Mouse (Mus musculus) right cerebral cortex, postnatal 4 days (tissue): Measurements from ENCODE around the gene Tbkbp1.
A peak's percentile ranks its signal among the peaks of the same experiment; 100 is the strongest.
"Not testable (repeated sequence)": the region's sequence is repeated elsewhere in the genome, so short reads cannot be mapped to it uniquely, and the experiment has no call there.

Source experiments
- DNase-seq: peaks from one replicate; pipeline ENCODE4 v3.0.0-alpha.2; 2022

Tbkbp1 gene

DNA sequence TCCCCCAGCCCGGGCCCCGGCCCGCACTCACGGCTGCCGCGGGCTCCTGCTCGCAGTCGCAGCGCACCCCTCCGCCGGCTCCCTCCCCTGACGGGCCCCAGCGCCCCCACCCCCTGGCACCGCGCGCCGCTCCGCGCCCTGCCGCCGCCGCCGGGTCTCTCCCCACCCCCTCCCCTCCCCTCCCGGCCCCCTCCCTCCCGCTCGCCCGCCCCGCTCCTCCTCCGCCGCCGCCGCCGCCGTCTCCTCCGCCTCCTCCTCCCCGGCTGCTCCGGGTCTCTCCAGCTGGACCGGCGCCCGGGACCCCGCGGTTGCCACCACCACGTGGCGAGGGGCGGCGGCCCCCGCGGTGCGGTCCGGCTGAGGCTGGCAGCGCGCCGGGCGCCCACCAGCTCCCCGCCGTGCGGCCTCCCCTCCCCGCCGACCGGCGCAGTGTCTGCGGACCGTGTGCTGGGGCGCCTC lies at the start of gene Tbkbp1:
TSS of gene Tbkbp1 (minus strand) at position 153 of the 459 bp plus-strand sequence.
- peak; percentile 78 for DNase-seq

DNA sequence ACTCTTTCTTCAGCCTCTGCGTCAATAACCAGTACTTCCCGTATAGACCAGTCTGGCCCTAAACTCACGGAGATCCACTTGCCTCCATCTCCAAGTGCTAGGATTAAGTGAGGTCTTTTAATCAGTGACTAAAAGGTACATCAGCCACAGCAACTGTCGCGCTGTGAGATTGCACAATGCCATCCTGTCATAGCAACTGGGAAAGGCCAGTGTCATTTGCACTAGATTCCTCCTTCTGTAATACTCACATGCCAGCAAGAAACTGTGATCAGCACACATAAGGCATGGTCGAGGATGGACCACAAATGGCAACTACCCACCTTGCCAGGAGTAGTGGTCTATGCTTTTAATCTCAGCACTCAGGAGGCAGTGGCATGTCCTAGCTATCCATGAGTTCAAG lies 48.2 kb upstream of the Tbkbp1 start:
- no peak for DNase-seq

DNA sequence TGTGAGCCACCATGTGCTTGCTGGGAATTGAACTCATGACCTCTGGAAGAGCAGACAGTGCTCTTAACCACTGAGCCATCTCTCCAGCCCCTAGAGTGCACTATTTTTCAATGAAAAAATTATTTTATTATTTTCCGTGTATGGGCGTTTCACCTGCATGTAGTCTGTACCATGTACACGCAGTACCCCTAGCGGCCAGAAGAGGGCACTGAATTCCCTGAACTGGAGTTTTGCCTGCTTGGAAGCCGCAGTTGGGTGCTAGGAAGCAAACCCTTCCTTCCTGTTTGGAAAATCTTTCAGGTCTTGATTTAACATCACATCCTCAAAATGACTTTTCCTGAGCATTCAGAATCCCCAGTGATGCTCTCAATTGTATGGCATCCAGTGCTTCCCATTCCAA lies 47.3 kb upstream of the Tbkbp1 start:
- peak; percentile 38 for DNase-seq

DNA sequence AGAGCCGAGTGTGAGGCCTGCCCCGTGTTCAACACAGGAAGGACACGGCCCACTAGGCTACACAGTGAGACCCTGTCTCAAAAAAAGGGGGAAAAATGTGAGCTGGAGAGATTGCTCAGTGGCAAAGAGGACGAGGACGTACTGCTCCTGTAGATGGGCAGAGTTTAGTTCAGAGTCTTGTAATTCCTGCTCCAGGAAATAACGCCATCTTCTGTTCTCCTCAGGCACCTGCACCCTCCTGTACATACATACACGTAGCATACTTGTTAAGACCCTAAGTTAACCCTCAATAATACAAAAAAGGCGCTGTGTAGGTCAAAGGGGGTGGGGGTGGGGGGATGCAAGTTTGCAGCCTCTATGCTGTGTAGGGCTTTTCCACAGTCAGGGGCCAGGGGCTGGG lies 45.7 kb upstream of the Tbkbp1 start:
- no peak for DNase-seq

DNA sequence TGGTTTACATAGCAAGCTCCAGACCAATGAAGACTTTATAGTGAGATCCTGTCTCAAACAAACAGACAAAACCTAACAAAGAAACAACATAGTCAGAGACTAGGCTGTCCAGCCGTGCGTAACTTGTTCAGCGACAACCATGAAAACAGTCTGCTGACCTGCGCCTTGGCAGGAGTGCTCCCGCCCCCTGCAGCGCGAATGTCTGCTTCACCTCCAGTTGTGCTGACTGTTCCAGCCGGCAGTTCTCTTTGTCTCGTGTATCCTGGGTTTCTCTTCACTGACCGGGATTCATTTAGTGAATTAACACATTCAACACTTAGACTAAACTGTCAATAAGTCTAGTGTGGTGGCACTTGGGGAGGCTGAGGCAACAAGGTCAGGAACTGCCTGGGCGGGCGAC lies 45.2 kb upstream of the Tbkbp1 start:
- DNase-seq: no peak

DNA sequence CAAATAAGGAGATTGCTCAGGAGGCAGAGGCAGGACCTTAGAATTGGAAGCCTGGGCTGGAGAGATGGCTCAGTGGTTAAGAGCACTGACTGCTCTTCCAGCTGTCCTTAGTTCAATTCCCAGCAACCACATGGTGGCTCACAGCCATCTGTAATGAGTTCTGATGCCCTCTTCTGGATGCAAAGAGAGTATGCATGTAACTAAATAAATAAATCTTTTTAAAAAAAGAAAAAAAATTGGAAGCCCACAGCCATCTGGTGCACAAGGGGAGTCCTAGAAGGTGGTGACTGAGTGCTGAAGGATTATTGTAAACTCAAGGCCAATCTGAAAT lies 41.3 kb upstream of the Tbkbp1 start:
- no peak for DNase-seq

DNA sequence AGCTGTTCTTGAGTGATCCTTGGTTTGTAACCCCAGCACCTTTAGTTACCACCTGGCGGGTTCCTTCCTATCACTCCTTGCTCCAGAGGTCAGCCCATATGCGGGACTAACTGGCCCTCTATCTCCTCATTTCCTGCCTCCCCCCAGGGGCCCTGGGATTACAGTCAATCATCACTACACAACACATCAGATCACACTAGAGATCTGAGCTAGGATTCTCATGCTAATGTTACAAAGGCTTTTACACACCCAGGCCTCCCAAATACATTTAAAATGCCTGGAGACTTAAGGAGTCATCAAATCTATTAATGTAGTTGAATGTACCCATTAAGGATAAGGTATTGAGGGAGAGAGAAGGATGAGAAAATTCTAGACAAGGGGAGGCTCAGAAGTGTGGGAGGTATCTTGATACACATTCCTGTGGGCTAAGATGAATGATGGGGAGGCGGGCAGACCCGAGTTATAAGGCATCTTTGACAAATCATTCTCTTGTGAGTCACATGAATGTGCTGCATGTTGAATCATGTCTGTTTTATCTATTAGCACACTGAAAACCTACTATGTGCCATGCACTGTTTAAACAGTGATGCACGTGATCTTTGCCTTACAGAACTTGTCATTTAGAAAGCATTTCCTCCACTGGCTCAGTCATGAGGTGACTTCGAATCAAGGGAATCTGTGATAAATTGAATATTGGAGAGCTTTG lies 40.8 kb upstream of the Tbkbp1 start:
- no peak for DNase-seq

DNA sequence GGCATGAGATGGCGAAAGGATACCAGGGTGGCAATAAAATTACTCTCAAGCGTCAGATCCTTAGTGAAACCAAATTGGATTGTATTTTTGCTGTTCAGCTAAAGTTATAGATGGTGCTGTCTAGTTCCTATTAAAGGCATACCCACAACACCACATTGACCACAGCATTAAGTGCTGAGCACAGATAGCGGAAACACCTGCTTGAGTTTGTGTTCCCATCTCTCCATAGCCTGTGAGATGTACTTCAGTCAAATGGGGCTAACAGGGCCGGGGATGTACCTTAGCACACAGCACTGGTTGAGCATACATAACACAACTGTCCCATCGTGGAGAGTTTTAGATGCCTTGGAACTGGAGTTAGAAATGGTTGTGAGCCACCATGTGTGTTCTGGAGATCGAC lies 39.7 kb upstream of the Tbkbp1 start:
- DNase-seq: no peak

DNA sequence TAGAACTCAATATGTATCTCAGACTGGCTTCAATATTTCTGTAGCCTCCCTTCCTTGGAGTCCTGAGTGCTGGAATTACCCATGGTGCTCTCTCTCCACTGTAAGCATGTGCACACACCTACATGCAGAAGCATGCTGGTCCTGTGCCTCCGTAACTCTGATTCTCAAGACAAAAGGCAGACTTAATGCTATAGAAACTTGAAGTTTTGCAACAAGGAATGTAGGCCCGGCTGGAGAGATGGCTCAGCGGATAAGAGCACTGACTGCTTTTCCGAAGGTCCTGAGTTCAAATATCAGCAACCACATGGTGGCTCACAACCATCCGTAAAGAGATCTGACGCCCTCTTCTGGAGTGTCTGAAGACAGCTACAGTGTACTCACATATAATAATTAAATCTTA lies 38.4 kb upstream of the Tbkbp1 start:
- DNase-seq: not testable (repeated sequence)

DNA sequence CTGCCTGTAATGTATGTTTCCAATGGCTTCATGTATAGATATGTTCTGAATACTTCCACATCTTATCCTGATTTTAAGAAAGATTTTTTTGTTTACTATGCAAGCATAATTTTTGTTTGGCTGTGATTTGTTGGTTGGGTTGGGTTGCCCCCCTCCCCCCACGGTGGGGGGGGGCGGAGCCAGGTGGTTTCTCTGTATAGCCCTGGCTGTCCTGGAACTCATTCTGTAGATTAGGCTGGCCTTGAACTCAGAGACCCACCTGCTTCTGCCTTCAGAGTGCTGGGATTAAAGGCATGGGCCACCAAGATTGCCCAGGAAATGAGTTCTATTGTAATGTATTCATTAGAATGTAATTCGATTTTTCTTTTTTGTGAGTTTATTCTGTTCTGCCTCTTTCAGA lies 37.9 kb upstream of the Tbkbp1 start:
- DNase-seq: no peak

DNA sequence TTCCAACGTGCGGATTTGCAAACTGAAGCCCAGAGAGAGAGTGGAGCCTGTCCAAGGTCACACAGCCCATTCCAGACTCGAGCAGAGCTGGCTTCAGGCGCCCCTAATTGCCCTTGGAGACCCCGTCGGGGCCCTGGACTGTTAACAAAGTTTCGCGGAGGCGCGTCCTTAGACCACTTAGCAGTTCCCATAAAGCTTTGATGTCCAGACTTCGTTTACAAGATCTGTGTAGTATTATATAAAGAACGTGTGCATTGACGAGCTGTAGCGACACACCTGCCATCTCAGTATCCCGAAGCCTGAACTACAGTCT lies 37.3 kb upstream of the Tbkbp1 start:
- DNase-seq: no peak

DNA sequence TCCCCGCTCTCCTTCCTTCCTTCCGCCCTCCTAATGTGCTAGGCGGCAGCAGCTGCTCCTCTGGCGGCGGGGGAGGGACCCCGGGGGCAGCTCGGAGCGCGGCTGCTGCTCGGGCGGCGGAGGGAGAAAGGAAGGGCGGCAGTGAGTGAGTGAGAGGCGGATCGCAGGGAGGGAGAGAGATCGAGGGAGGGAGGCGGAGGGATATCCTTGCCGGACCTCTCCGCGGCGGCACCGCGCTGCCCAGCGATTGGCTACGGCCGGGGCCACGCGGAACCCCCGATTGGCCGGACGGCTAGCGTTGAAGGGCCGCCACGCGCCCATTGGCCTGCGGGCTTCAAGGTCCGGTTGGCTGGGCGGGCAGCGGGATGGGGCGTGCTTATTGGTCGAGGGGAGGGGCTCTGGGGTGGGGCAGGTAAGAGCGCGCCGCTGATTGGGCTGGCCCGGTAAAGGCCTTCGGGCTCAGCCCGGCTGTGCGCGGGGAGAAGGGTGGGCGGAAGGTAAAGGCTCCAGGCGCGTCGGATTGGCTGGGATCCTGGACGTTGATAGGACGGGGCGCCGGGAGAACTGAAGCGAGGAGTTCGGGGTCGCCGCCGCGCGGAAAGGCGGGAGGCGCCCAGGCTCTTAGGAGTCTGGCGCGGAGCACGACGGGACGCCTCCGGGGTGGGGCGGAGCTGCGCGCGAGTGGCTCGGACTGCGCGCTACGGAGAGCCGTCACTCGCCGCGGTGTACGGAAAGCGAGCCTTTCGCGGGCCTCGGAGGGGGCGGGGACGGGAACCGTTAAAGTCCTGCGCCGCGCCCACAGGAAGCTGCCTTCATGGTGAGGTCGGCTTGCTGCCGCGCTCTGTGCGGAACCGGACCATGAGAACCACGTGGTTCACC lies 36.7 kb upstream of the Tbkbp1 start, which contains the start of gene Kpnb1:
TSS of gene Kpnb1 (minus strand) at position 118 of the 879 bp plus-strand sequence.
- peak; percentile 98 for DNase-seq

DNA sequence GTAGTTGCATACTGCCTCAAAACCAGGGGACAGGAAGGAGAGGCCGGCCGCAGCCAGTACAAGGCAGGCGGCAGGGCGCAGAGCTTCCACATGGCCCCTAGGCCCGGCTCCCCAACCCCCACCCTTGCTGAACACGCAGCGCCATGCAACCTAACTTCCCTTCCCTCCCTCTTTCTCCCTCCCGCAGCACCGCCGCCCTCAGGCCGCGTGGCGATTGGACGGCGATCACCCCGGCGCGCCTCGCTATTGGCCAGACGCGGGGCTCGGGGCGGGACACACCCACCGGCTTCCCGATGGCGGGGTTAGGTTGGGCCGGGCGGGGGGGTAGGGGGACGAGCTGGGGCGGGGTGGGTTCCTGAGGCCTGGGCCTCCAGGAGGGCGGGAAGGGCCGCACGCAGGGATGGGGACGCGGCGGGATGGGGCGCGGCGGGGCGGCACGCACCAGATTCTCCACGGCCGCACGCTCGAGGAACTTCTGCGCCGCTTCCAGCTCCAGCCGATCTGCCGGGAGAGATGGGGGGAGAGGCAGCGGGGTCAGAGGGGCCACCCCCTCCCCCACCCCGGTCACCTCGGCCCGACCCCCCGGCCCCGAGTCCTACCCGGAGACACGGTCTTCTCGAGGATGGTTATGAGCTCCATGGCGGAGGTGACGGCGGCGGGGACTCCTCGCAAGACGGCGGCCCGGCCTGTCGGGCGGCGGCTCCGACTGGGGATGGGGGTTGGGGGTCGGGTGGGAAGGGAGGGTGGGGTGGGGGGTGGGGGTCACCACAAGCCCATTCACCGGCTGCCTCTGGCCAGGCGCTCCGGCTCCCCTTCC lies 35.9 kb upstream of the Tbkbp1 start:
- peak; percentile 96 for DNase-seq

DNA sequence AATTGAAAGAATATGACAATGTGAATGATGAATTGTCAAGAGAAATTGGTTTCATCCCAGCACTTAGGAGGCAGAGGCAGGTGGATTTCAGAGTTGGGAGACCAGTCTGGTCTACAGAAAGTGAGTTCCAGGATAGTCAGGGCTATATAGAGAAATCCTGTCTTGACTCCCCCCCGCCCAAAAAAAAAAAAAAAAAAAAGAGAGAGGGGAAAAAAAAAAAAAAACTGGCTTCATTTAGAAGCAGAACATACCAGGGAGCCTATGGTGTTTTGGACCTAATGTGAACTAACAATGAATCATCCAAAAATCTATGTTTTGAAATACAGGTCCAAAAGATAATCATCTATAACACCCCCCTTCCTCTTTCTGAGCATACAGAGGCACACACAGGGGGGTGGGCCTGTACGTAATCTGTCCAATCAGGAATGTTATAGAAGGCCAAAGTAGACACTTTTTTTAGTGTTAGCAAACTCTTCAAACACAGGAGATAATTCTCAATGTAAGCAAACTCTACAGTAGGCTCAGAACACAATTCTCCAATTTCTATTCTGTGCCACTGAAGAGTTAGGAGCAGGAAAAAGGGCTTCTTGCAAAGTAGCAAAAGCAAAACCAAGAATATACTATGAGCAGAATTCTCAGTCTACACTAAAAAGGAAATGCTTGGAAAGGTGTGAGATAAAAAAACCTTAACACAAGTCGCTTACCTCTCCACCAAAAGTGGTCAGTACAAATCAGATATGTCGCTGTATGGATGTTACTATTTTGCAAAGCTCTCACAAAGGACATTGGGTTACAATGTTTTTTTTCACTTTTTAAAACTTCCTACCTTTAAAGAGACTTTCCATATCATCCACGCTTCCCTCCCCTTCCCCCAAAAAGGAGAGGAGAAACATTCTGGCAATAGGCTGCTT lies 34.7 kb upstream of the Tbkbp1 start:
- DNase-seq: no peak

DNA sequence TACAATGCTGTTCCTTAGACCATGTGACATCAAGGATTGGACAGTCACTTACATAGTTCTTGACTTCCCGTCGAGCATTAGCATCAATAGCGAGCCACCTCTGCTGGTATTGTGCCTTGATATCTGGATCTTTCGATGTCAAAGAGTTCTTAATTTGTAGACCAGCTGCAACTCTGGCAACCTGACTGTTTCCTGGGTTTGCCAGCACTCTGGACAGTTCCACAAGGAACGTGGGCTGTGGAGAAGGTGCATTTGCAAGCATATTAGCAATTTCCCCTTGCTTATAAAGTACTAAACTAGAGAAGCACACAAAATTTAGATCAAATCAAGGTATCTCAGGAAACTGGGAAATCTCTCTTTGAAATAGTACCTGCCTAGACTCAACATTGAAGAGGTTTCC lies 33.6 kb upstream of the Tbkbp1 start:
- no peak for DNase-seq

DNA sequence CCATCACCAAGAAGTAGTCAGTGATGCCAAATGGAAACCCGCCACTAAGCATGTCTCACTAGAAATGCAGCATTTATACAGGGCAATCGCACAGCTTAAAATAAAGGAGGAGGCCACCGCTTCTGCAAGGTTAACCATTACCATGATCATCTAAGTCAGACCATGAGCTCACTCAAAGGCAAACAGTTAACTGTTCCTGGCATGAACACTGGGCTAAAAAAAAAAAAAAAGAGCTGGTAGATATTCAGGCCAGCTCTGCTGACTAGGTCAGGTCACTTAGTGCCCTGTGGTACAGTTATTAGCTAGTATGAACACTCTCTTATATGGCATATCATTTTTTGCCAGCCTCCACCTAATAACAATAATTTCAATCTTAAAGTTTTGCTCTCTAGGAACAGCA lies 31.2 kb upstream of the Tbkbp1 start:
- no peak for DNase-seq

DNA sequence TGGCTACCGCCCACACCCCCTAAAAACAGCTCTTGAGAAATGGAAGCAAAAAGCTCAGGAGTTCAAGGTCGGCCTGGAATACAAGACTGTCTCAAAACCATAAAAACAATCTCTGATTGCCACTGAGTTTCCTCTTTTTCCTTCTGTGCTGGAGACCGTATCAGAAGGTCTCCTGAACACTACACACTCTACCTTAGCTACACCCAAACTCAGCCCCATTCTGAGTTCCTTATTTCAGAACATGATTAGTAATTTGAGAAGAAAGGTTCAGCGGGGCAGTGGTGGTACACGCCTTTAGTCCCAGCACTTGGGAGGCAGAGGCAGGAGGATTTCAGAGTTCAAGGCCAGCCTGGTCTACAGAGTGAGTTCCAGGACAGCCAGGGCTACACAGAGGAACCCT lies 29.8 kb upstream of the Tbkbp1 start:
- DNase-seq: no peak

DNA sequence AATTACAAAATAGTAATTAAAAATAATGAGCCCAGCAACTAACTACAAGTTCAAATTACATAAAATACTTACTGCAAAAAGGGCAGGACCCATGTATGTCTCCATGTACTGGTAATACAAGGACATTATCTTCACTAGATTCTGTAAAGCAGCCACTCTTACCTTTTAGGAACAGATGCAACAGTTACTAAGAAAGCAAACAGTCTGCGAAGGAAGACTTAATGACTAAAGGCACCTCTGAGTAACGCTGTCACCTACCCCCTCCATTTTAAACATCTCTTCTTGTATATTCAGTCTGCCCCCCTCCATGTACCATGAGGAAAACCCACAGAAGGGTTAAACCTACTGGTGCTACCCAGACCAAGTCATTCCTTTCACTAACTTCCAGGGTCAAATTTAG lies 26.9 kb upstream of the Tbkbp1 start:
- DNase-seq: no peak

DNA sequence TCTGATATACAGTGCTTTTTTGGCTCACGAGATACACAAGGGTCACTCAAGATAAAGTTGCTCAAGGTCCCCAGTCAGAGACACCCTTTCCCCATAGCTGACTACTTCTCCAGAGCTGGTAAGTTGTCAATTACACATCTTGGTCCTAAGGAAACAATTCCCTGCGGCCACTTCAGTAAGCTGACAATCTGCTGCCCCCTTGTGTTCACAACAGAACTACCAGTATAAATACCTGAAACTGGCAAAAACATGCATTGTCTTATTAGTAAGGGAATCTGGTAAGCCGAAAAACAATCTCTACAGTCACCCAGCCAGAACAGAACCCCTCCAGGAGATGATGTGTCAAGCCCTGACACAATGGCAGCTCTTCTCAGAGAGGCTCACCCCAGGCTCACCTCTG lies 25.6 kb upstream of the Tbkbp1 start:
- peak; percentile 35 for DNase-seq

DNA sequence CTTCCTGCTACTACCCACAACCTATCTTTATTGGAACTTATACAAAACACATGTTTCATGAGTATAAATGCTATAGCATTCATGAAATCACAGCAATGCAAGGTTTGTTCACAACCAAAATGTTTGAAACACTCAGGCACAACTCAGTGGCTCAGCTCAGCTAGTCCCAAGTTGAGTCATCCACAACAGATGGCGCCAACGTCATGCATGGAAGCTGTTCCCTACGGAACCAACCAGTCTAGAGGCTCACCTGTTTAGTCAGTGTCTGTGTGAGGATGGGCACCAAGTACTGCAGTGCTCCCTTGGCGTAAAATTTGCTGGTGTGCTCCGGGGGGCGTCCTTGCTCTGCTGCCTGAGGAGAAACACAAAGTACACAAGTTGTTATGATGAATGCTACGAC lies 24.2 kb upstream of the Tbkbp1 start:
- DNase-seq: no peak

DNA sequence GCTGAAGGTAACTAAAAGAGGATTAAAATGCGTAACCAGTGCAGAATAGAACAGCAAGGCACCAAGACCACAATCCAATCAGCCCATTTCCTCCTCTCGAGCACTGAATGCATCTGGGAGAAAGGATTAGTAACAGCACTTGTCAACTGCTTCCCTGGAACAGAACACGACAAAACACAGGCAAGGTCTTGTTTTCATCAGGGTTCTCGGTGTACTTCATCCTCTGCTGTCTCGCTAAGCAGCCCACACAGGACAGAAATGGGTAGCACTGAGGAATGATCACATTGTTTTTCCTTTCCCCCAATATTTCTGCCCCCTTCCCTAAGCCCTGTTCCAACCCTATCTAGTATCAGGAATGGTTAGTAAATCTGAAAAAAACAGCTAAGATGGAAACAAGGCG lies 9.0 kb upstream of the Tbkbp1 start:
- DNase-seq: no peak

DNA sequence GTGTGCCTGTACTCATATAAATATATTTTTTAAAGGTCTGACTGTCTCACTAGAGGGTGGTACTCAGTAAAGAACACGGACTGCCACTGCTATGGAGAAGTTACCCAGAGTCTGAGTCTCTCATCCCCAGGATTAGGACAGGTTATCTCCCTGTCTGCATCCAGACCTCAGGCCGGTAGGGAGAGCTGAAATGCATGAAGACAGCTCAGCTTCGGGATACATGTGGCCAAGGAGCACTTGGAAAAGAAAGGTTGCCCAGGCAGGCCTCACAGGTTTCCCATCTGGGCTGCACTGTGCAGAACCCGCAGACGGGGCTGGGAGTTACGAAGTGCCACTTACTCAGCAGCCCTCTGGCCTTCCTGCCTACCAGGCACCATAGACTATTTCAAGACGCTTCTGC lies 5.7 kb upstream of the Tbkbp1 start:
- no peak for DNase-seq
